Mouse (Mus musculus) liver, adult 2 months (tissue): ENCODE measurements around the gene Ncan.

Source experiments
- CTCF ChIP-seq: fragments of 200-500 bp; IDR thresholded peaks from 2 replicates; pipeline ENCODE4 v1.5.1; 2011; ENCODE audit warnings: low read depth, low read length, control low read depth
- POLR2A ChIP-seq: fragments of 200-500 bp; IDR thresholded peaks from 2 replicates; pipeline ENCODE4 v1.6.1; 2011; ENCODE audit warnings: low read length, control low read depth; ENCODE audit not compliant: insufficient read depth; ENCODE audit errors: extremely low read depth

- TF ChIP-seq POLR2A (0 out of 2 replicates have a peak, but pooled peaks have one; percentile 47), CTCF (no peak)
Observed at GRCm38 (mm10) chr8:70131166-70131883, 10.7 kb upstream of the Ncan start, which contains the start of gene Nr2c2ap.
